Mouse (Mus musculus) CH12.LX (cell line): ENCODE data around the gene Cytip. TPM values are rescaled to one million over a fixed set of nuclear protein-coding genes. Genes with fewer than 3 reads are reported as not detected.

Experiments used
- DNase-seq: peaks from one replicate; pipeline ENCODE4 v3.0.0-alpha.2; 2013; ENCODE audit errors: extremely low read depth
- H3K27ac ChIP-seq: 2 replicates; pipeline ENCODE4 v1.5.1; 2012; ENCODE audit warnings: low read depth, mild to moderate bottlenecking, control low read depth, moderate library complexity; ENCODE audit not compliant: insufficient read depth
- H3K27me3 ChIP-seq: replicated peaks from 2 replicates; pipeline ENCODE3; 2012; ENCODE audit warnings: inconsistent platforms
- H3K36me3 ChIP-seq, 2 experiments: replicated peaks in 1 of 2; 2 replicates each; pipeline versions ENCODE3 to v1.6.1; 2012; ENCODE audit warnings: inconsistent platforms in 1 of 2, low read length in 1 of 2, mild to moderate bottlenecking in 1 of 2, mixed read lengths in 1 of 2, moderate library complexity in 1 of 2; ENCODE audit not compliant: control insufficient read depth in 1 of 2, insufficient read depth in 1 of 2
- H3K4me1 ChIP-seq, 2 experiments: 2 replicates each; pipeline ENCODE4 v1.6.1; 2012; ENCODE audit warnings: inconsistent platforms in 1 of 2, moderate library complexity in 1 of 2; ENCODE audit not compliant: insufficient read depth in 2 of 2, control insufficient read depth in 1 of 2
- H3K4me2 ChIP-seq: 2 replicates; pipeline ENCODE4 v1.6.1; 2012; ENCODE audit warnings: low read depth, mild to moderate bottlenecking, control low read depth; ENCODE audit not compliant: poor library complexity, insufficient read depth, severe bottlenecking
- H3K4me3 ChIP-seq, 3 experiments: fragments of 150-350 bp in 1 of 3; sonication (generic) in 1 of 3; replicated peaks in 1 of 3; 2 replicates each; pipeline versions ENCODE3 to v1.5.1; 2011 to 2012; ENCODE audit warnings: low read depth in 2 of 3, low read length in 2 of 3, mild to moderate bottlenecking in 2 of 3, moderate library complexity in 2 of 3, control low read depth in 1 of 3, improper control_type of control experiment in 1 of 3, inconsistent platforms in 1 of 3, mixed read lengths in 1 of 3; ENCODE audit not compliant: poor library complexity in 1 of 3
- H3K79me2 ChIP-seq: replicated peaks from 2 replicates; pipeline ENCODE4 v1.6.1; 2012; ENCODE audit warnings: mild to moderate bottlenecking, moderate library complexity; ENCODE audit not compliant: control insufficient read depth, poor library complexity, insufficient read depth, severe bottlenecking; ENCODE audit errors: extremely low read depth
- H3K9ac ChIP-seq: 2 replicates; pipeline ENCODE4 v1.6.1; 2012; ENCODE audit warnings: low read depth, mild to moderate bottlenecking, control low read depth, moderate library complexity; ENCODE audit not compliant: insufficient read depth
- H3K9me3 ChIP-seq: replicated peaks from 2 replicates; pipeline ENCODE3; 2012; ENCODE audit warnings: low read length, inconsistent platforms, mixed read lengths
- BHLHE40 ChIP-seq: IDR thresholded peaks from 2 replicates; pipeline ENCODE4 v1.6.1; 2011; ENCODE audit warnings: mild to moderate bottlenecking, low read depth, low read length, improper control_type of control experiment
- CHD1 ChIP-seq: IDR thresholded peaks from 2 replicates; pipeline ENCODE4 v1.6.1; 2012; ENCODE audit warnings: low read depth, low read length, improper control_type of control experiment, inconsistent platforms
- CHD2 ChIP-seq: IDR thresholded peaks from 2 replicates; pipeline ENCODE4 v1.6.1; 2011; ENCODE audit warnings: low read length, improper control_type of control experiment
- E2F4 ChIP-seq: IDR thresholded peaks from 2 replicates; pipeline ENCODE4 v1.6.1; 2011; ENCODE audit warnings: low read depth, low read length, improper control_type of control experiment; ENCODE audit not compliant: insufficient replicate concordance
- ELF1 ChIP-seq: IDR thresholded peaks from 2 replicates; pipeline ENCODE4 v1.6.1; 2014; ENCODE audit warnings: low read depth, mild to moderate bottlenecking, inconsistent platforms, low read length, improper control_type of control experiment
- ETS1 ChIP-seq: conservative IDR thresholded peaks from 2 replicates; pipeline ENCODE4 v1.6.1; 2012; ENCODE audit warnings: low read depth, mild to moderate bottlenecking, inconsistent platforms, low read length, improper control_type of control experiment, moderate library complexity
- GABPA ChIP-seq: IDR thresholded peaks from 2 replicates; pipeline ENCODE4 v1.6.1; 2012; ENCODE audit warnings: low read depth, low read length, improper control_type of control experiment, inconsistent platforms; ENCODE audit not compliant: insufficient replicate concordance
- IRF4 ChIP-seq: IDR thresholded peaks from 2 replicates; pipeline ENCODE4 v1.6.1; 2014; ENCODE audit warnings: low read depth, mild to moderate bottlenecking, inconsistent platforms, low read length, improper control_type of control experiment
- JUND ChIP-seq: conservative IDR thresholded peaks from 2 replicates; pipeline ENCODE4 v1.6.1; 2011; ENCODE audit warnings: low read depth, low read length, improper control_type of control experiment
- KAT2A ChIP-seq: IDR thresholded peaks from 2 replicates; pipeline ENCODE4 v1.6.1; 2012; ENCODE audit warnings: low read length, improper control_type of control experiment, inconsistent platforms; ENCODE audit not compliant: insufficient replicate concordance
- MAX ChIP-seq: IDR thresholded peaks from 2 replicates; pipeline ENCODE4 v1.6.1; 2011; ENCODE audit warnings: low read length, improper control_type of control experiment
- MXI1 ChIP-seq: IDR thresholded peaks from 2 replicates; pipeline ENCODE4 v1.6.1; 2011; ENCODE audit warnings: mild to moderate bottlenecking, low read depth, low read length, improper control_type of control experiment
- MYC ChIP-seq: IDR thresholded peaks from 2 replicates; pipeline ENCODE4 v1.6.1; 2011; ENCODE audit warnings: low read depth, mild to moderate bottlenecking, improper control_type of control experiment, low read length
- NELFE ChIP-seq: IDR thresholded peaks from 2 replicates; pipeline ENCODE4 v1.6.1; 2011; ENCODE audit warnings: low read depth, low read length, improper control_type of control experiment
- NRF1 ChIP-seq: IDR thresholded peaks from 2 replicates; pipeline ENCODE4 v1.6.1; 2014; ENCODE audit warnings: low read depth, mild to moderate bottlenecking, inconsistent platforms, low read length, improper control_type of control experiment, moderate library complexity
- POLR2A ChIP-seq: IDR thresholded peaks from 2 replicates; pipeline ENCODE4 v1.6.1; 2011; ENCODE audit warnings: low read depth, mild to moderate bottlenecking, improper control_type of control experiment, low read length
- RAD21 ChIP-seq: IDR thresholded peaks from 2 replicates; pipeline ENCODE4 v1.6.1; 2011; ENCODE audit warnings: low read depth, mild to moderate bottlenecking, low read length, improper control_type of control experiment, moderate library complexity
- RCOR1 ChIP-seq: conservative IDR thresholded peaks from 2 replicates; pipeline ENCODE4 v1.6.1; 2012; ENCODE audit warnings: low read depth, mild to moderate bottlenecking, inconsistent platforms, low read length, improper control_type of control experiment
- SIN3A ChIP-seq: IDR thresholded peaks from 2 replicates; pipeline ENCODE4 v1.6.1; 2012; ENCODE audit warnings: low read length, improper control_type of control experiment, inconsistent platforms
- SMC3 ChIP-seq: IDR thresholded peaks from 2 replicates; pipeline ENCODE4 v1.6.1; 2011; ENCODE audit warnings: low read depth, low read length, improper control_type of control experiment
- TBP ChIP-seq: conservative IDR thresholded peaks from 2 replicates; pipeline ENCODE4 v1.6.1; 2011; ENCODE audit warnings: low read depth, low read length, improper control_type of control experiment
- TCF12 ChIP-seq: IDR thresholded peaks from 2 replicates; pipeline ENCODE4 v1.6.1; 2014; ENCODE audit warnings: low read depth, mild to moderate bottlenecking, inconsistent platforms, low read length, improper control_type of control experiment
- UBTF ChIP-seq: IDR thresholded peaks from 2 replicates; pipeline ENCODE4 v1.6.1; 2012; ENCODE audit warnings: low read depth, mild to moderate bottlenecking, inconsistent platforms, low read length, improper control_type of control experiment, moderate library complexity
- USF1 ChIP-seq: IDR thresholded peaks from 2 replicates; pipeline ENCODE4 v1.6.1; 2014; ENCODE audit warnings: low read depth, mild to moderate bottlenecking, inconsistent platforms, low read length, improper control_type of control experiment
- USF2 ChIP-seq: conservative IDR thresholded peaks from 2 replicates; pipeline ENCODE4 v1.6.1; 2011; ENCODE audit warnings: low read depth, low read length, improper control_type of control experiment
- ZC3H11A ChIP-seq: IDR thresholded peaks from 2 replicates; pipeline ENCODE4 v1.6.1; 2012; ENCODE audit warnings: low read depth, mild to moderate bottlenecking, inconsistent platforms, low read length, improper control_type of control experiment
- ZKSCAN1 ChIP-seq: IDR thresholded peaks from 2 replicates; pipeline ENCODE4 v1.6.1; 2012; ENCODE audit warnings: low read depth, inconsistent platforms, low read length, improper control_type of control experiment, borderline replicate concordance
- ZMIZ1 ChIP-seq: IDR thresholded peaks from 2 replicates; pipeline ENCODE4 v1.6.1; 2012; ENCODE audit warnings: low read depth, mild to moderate bottlenecking, inconsistent platforms, low read length, improper control_type of control experiment
- ZNF384 ChIP-seq: IDR thresholded peaks from 2 replicates; pipeline ENCODE4 v1.6.1; 2012; ENCODE audit warnings: low read depth, low read length, improper control_type of control experiment, inconsistent platforms
- dilution Hi-C: fragments of 300-500 bp; cut with MboI; formaldehyde crosslinking; loops from 2 replicates; pipeline ENCODE4 v1.14.3; 2020; ENCODE audit warnings: low sequenced_read_pairs; ENCODE audit not compliant: extremely low pct_unique_long_range_greater_than_20kb, extremely low pct_ligation_motif_present
- in situ Hi-C: fragments of 300-500 bp; cut with MboI; formaldehyde crosslinking; loops from 3 replicates; pipeline ENCODE4 v1.14.3; 2019; ENCODE audit warnings: low sequenced_read_pairs, low pct_ligation_motif_present, low pct_unique_long_range_greater_than_20kb, mixed read lengths
- polyA plus RNA-seq: library from polyadenylated mRNA; unstranded; fragments of >175 nt; gene quantifications from 2 replicates; pipeline ENCODE4 v1.2.1, GENCODE M21; 2012; ENCODE audit warnings: low read depth; ENCODE audit not compliant: insufficient read length
- total RNA-seq, 2 experiments: library from RNA; depleted of rRNA; stranded (reverse); fragments of 300-350 nt in 1 of 2; fragments of >200 nt in 1 of 2; gene quantifications; 2 replicates each; pipeline ENCODE4 v1.2.3; 2012 to 2014

Cytip gene
- total and polyA plus RNA-seq, 3 experiments = 43.1 to 61.3 (median 55.9) TPM

- DNase-seq = peak; percentile 75
- TF ChIP-seq ETS1 (peak; percentile 39; the same call in 1 of the 2 replicates), USF1 (peak; percentile 67), UBTF (no peak), MAX (peak; percentile 83), NRF1 (no peak), ZMIZ1 (peak; percentile 49; the same call in 1 of the 2 replicates), TBP (peak; percentile 73; the same call in 1 of the 2 replicates), SIN3A (peak; percentile 53), NELFE (peak; percentile 66; the same call in 1 of the 2 replicates), IRF4 (peak; percentile 52; the same call in 1 of the 2 replicates), MXI1 (peak; percentile 89), KAT2A (0 out of 2 replicates have a peak, but pooled peaks have one; percentile 17), CHD1 (peak; percentile 91), JUND (peak; percentile 28; the same call in 1 of the 2 replicates), GABPA (no peak), SMC3 (0 out of 2 replicates have a peak, but pooled peaks have one; percentile 12), BHLHE40 (0 out of 2 replicates have a peak, but pooled peaks have one; percentile 23), RCOR1 (no peak), TCF12 (peak; percentile 49; the same call in 1 of the 2 replicates), USF2 (peak; percentile 66), ELF1 (no peak), POLR2A (peak; percentile 76), CHD2 (peak; percentile 49; the same call in 1 of the 2 replicates), ZKSCAN1 (no peak), RAD21 (no peak), MYC (peak; percentile 77), ZNF384 (0 out of 2 replicates have a peak, but pooled peaks have one; percentile 43), ZC3H11A (no peak), E2F4 (0 out of 2 replicates have a peak, but pooled peaks have one; percentile 36)
- H3K27me3 ChIP-seq = no peaks in the 10 kb centered on the region
- peaks cover 38% of the 10 kb centered on the region for H3K79me2 ChIP-seq
- dilution Hi-C loops (no loop called here), in situ Hi-C loops (no loop called here)
- H3K4me3 ChIP-seq = peak overlapping the region; percentile 59 to 95 (median 74)
- peak overlapping the region; percentile 85 for H3K27ac ChIP-seq
- no peaks in the 10 kb centered on the region for H3K9me3 ChIP-seq
- no peaks in the 10 kb centered on the region for H3K36me3 ChIP-seq
- H3K4me2 ChIP-seq = peak overlapping the region; percentile 97; the same call in 1 of the 2 replicates
- H3K9ac ChIP-seq = peak overlapping the region; percentile 94
- H3K4me1 ChIP-seq = peaks cover 11 to 37% of the 10 kb centered on the region in 2 experiments
These were observed 35.5 kb downstream of the Cytip start for GRCm38 (mm10) chr2:58159880-58160279.
